Mouse (Mus musculus): ENCODE measurements at regions not wholly inside any gene's neighbourhood (a gene's known extent, or its start where the extent isn't known, plus 50 kb on each side); places are given as distances from the start of the nearest gene placed in this dataset.

GRCm38 (mm10) chr1:151066379-151067128 is 73.3 kb upstream of the Hmcn1 start:
- TF ChIP-seq POLR2A (IDR thresholded peaks at IDR 0.05; ENCODE audit: insufficient read depth, low read depth, low read length) (no peak), CTCF (IDR thresholded peaks at IDR 0.05; ENCODE audit: insufficient read depth, low read depth, low read length) (no peak)
- H3K4me1 ChIP-seq (ENCODE audit: control insufficient read depth, insufficient read depth, low read length) = no peaks in the 10 kb centered on the region
- WGBS = 66% methylated on average over 15 of the region's 15 CpGs
- no peak overlapping the region for H3K27ac ChIP-seq (ENCODE audit: insufficient read depth, low read depth, low read length)
- no peak overlapping the region for H3K4me3 ChIP-seq (ENCODE audit: insufficient read depth, low read depth, low read length)

GRCm38 (mm10) chr1:151074508-151075314 is 81.5 kb upstream of the Hmcn1 start:
- WGBS = 88% methylated on average over 16 of the region's 16 CpGs
- Histone ChIP-seq H3K4me3 (ENCODE audit: insufficient read depth, low read depth, low read length) (no peak overlapping the region), H3K27ac (ENCODE audit: insufficient read depth, low read depth, low read length) (no peak overlapping the region), H3K4me1 (ENCODE audit: control insufficient read depth, insufficient read depth, low read length) (no peaks in the 10 kb centered on the region)
- TF ChIP-seq POLR2A (IDR thresholded peaks at IDR 0.05; ENCODE audit: insufficient read depth, low read depth, low read length) = no peak
- TF ChIP-seq CTCF (IDR thresholded peaks at IDR 0.05; ENCODE audit: insufficient read depth, low read depth, low read length) = no peak

- H3K4me3 ChIP-seq (ENCODE audit: insufficient read depth, low read depth, low read length) = no peak overlapping the region
- H3K27ac ChIP-seq (ENCODE audit: insufficient read depth, low read depth, low read length) = no peak overlapping the region
- 90% methylated on average over 6 of the region's 6 CpGs for WGBS
- H3K4me1 ChIP-seq (ENCODE audit: control insufficient read depth, insufficient read depth, low read length) = no peaks in the 10 kb centered on the region
- TF ChIP-seq CTCF (IDR thresholded peaks at IDR 0.05; ENCODE audit: insufficient read depth, low read depth, low read length) = no peak
- no peak for TF ChIP-seq POLR2A (IDR thresholded peaks at IDR 0.05; ENCODE audit: insufficient read depth, low read depth, low read length)
Observed at GRCm38 (mm10) chr1:151075541-151075940, 82.3 kb upstream of the Hmcn1 start.

GRCm38 (mm10) chr1:151078909-151079522 is 85.8 kb upstream of the Hmcn1 start:
- TF ChIP-seq CTCF (IDR thresholded peaks at IDR 0.05; ENCODE audit: insufficient read depth, low read depth, low read length) (peak; percentile 74), POLR2A (IDR thresholded peaks at IDR 0.05; ENCODE audit: insufficient read depth, low read depth, low read length) (no peak)
- H3K4me1 ChIP-seq (ENCODE audit: control insufficient read depth, insufficient read depth, low read length) = no peaks in the 10 kb centered on the region
- H3K27ac ChIP-seq (ENCODE audit: insufficient read depth, low read depth, low read length) = no peak overlapping the region
- 28% methylated on average over 16 of the region's 16 CpGs for WGBS
- H3K4me3 ChIP-seq (ENCODE audit: insufficient read depth, low read depth, low read length) = no peak overlapping the region

GRCm38 (mm10) chr1:151079614-151080360 is 86.6 kb upstream of the Hmcn1 start:
- TF ChIP-seq CTCF (IDR thresholded peaks at IDR 0.05; ENCODE audit: insufficient read depth, low read depth, low read length) (no peak), POLR2A (IDR thresholded peaks at IDR 0.05; ENCODE audit: insufficient read depth, low read depth, low read length) (no peak)
- 81% methylated on average over 15 of the region's 15 CpGs for WGBS
- H3K27ac ChIP-seq (ENCODE audit: insufficient read depth, low read depth, low read length) = no peak overlapping the region
- H3K4me3 ChIP-seq (ENCODE audit: insufficient read depth, low read depth, low read length) = no peak overlapping the region
- no peaks in the 10 kb centered on the region for H3K4me1 ChIP-seq (ENCODE audit: control insufficient read depth, insufficient read depth, low read length)

GRCm38 (mm10) chr1:151080510-151080980 is 87.3 kb upstream of the Hmcn1 start:
- H3K27ac ChIP-seq (ENCODE audit: insufficient read depth, low read depth, low read length) = no peak overlapping the region
- 56% methylated on average over 9 of the region's 9 CpGs for WGBS
- TF ChIP-seq POLR2A (IDR thresholded peaks at IDR 0.05; ENCODE audit: insufficient read depth, low read depth, low read length) = no peak
- TF ChIP-seq CTCF (IDR thresholded peaks at IDR 0.05; ENCODE audit: insufficient read depth, low read depth, low read length) = no peak
- H3K4me3 ChIP-seq (ENCODE audit: insufficient read depth, low read depth, low read length) = no peak overlapping the region
- H3K4me1 ChIP-seq (ENCODE audit: control insufficient read depth, insufficient read depth, low read length) = no peaks in the 10 kb centered on the region

GRCm38 (mm10) chr1:151082510-151083033 is 89.3 kb upstream of the Hmcn1 start:
- WGBS = 88% methylated on average over 5 of the region's 5 CpGs
- Histone ChIP-seq H3K4me3 (ENCODE audit: insufficient read depth, low read depth, low read length) (no peak overlapping the region), H3K4me1 (ENCODE audit: control insufficient read depth, insufficient read depth, low read length) (peaks cover 9% of the 10 kb centered on the region), H3K27ac (ENCODE audit: insufficient read depth, low read depth, low read length) (no peak overlapping the region)
- TF ChIP-seq CTCF (IDR thresholded peaks at IDR 0.05; ENCODE audit: insufficient read depth, low read depth, low read length) (no peak), POLR2A (IDR thresholded peaks at IDR 0.05; ENCODE audit: insufficient read depth, low read depth, low read length) (no peak)

GRCm38 (mm10) chr1:151083806-151084205 is 90.6 kb upstream of the Hmcn1 start:
- peaks cover 12% of the 10 kb centered on the region for H3K4me1 ChIP-seq (ENCODE audit: control insufficient read depth, insufficient read depth, low read length)
- TF ChIP-seq POLR2A (IDR thresholded peaks at IDR 0.05; ENCODE audit: insufficient read depth, low read depth, low read length) (no peak), CTCF (IDR thresholded peaks at IDR 0.05; ENCODE audit: insufficient read depth, low read depth, low read length) (no peak)
- H3K27ac ChIP-seq (ENCODE audit: insufficient read depth, low read depth, low read length) = no peak overlapping the region
- WGBS = 91% methylated on average over 2 of the region's 2 CpGs
- H3K4me3 ChIP-seq (ENCODE audit: insufficient read depth, low read depth, low read length) = no peak overlapping the region
